Mouse (Mus musculus) gastrocnemius, adult 2 months (tissue): ENCODE results near the gene Ddrgk1. TPM values are rescaled to one million over a fixed set of nuclear protein-coding genes. Genes with fewer than 3 reads are reported as not detected.

Source experiments
- DNase-seq: peaks from one replicate; pipeline ENCODE4 v3.0.0; 2022
- H3K27ac ChIP-seq: fragments of 200-600 bp; 2 replicates; pipeline ENCODE4 v1.8.1; 2022; ENCODE audit warnings: mild to moderate bottlenecking
- H3K4me3 ChIP-seq: fragments of 200-600 bp; 2 replicates; pipeline ENCODE4 v1.8.1; 2022; ENCODE audit warnings: mild to moderate bottlenecking, moderate library complexity
- CTCF ChIP-seq: fragments of 200-600 bp; IDR thresholded peaks from 2 replicates; pipeline ENCODE4 v1.8.1; 2022; ENCODE audit warnings: antibody characterized with exemption, mild to moderate bottlenecking, moderate library complexity
- intact Hi-C: fragments of 180-260 bp; cut with DNase I; formaldehyde crosslinking; loops from one replicate; pipeline ENCODE4 v1.15.1; 2025
- total RNA-seq, 2 experiments: library from RNA; stranded (reverse); gene quantifications; 2 replicates each; pipeline ENCODE4 v1.2.3; 2021

Gene Ddrgk1
- total RNA-seq, 2 experiments from 2014 or later = 104 to 127 TPM

DNA sequence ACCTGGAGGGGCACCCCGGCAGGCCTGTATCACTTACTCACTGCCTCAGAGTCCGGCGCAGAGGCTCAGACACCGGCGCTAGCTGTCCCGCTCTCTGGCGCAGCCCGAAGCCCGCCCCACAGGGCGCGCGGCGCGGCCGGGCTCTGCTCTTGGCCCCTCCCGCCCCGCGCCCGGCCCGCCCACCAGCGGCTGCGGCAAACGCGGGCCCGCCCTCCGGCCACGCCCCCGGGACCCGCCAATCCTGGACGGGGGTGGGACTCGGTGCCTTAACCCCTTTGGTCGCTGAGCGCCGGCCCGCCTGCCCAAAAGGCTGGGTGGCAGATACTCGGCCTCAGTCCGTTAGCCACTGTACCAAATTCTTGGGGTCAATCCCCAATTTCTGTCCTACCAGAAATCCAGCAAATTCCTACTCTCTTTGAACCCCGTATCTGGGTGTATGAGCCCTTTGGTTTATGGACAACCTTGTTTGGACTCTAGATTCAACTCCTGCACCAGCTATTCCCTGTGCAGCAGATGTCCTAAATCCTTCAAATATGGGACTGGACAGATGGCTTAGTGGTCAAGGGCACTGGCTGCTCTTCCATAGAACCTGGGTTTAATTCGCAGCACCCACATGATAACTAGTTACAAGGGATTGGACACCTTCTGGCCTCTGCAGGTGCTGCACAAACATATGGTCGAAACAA lies 21.6 kb downstream of the Ddrgk1 start, which contains the start of gene Lzts3:
Gene Lzts3 (minus strand): TSS at position 120 of the 686 bp plus-strand sequence.
- peak within 1 kb of the TSS; percentile 88 for H3K4me3 ChIP-seq
- H3K27ac ChIP-seq = peak within 1 kb of the TSS; percentile 86
- DNase-seq = peak; percentile 98
- intact Hi-C loops = no loop called here
- TF ChIP-seq CTCF = no peak

DNA sequence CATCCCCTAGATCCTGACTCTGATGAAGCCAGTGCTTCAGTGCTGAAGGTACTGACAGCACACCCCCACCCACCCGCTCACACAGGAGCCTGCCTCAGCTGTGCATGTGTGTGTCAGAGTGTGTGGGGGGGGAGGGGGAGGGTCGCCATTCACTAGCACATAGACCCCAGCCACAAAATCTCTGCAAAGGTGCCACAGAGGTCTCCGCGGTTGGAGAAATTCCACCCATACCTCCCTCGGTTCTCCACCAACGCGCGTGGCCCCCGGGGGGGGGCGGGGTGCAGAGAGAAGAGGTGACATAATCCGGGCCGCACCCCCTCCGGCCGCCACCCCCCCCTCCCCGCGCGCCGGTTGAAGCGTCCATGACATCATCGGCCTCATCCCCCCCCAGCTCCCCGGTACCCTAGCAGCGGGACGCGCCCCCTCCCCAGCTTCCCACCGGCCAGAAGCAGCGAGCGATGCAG lies 22.2 kb downstream of the Ddrgk1 start:
- no peak for TF ChIP-seq CTCF
- peak overlapping the region; percentile 86 for H3K27ac ChIP-seq
- no peak for DNase-seq
- intact Hi-C loops = no loop called here
- peak overlapping the region; percentile 88 for H3K4me3 ChIP-seq

DNA sequence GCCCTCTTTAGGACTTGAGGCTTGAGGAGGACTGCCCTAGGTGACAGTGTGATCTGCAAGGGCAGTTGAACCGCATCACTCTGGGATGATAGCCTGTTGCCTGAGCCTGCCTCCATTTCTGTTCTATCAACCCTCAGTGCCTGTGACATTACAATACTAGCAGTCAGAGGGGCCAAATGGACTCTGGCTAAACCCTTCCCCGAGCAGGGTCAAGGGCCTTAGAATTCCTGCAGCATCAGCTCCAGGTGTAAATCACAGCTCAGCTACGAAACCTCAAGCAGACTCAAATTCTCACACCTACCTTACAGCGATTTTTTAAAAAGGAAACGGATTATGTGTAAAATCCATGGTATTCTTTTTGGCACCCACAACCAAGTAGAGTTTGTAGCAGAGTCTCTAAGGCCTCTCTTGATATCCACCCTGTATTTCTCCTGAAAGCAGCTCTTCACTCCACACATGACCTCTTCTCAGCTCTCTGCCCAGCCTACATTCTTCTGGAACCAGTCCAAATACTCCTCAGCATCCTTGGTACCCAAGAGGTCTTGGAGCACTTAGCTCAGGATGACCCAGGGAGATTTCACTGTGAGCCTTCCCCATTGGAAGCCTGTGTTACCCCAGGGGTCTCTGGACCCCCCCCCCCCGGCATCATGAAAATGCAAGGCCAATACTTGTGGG lies 23.0 kb downstream of the Ddrgk1 start:
- no peak for DNase-seq
- intact Hi-C loops = no loop called here
- no peak for TF ChIP-seq CTCF
- Histone ChIP-seq H3K4me3 (peak overlapping the region; percentile 88), H3K27ac (0 out of 2 replicates have a peak overlapping the region, but pooled peaks have one; percentile 86)

DNA sequence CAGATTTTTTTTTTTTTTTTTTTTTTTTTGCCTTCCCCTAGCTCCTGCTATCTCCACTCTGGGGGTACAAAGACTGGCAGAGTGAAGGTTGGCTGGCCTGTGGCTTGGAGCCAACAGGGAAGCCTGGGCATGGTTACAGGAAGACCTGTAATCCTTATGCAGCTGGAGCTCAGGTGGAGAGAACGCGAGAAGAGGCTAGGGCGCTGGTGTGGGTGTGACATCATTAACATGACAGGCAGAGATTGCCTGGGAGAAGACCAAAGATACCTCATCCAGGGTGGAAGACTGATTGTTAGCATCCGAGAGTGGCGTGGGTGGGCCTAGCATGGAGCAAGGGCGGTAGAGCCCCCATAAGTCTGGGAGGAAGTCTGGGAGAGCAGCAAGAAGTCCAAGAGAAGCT lies 25.2 kb downstream of the Ddrgk1 start:
- intact Hi-C loops = no loop called here
- TF ChIP-seq CTCF = no peak

DNA sequence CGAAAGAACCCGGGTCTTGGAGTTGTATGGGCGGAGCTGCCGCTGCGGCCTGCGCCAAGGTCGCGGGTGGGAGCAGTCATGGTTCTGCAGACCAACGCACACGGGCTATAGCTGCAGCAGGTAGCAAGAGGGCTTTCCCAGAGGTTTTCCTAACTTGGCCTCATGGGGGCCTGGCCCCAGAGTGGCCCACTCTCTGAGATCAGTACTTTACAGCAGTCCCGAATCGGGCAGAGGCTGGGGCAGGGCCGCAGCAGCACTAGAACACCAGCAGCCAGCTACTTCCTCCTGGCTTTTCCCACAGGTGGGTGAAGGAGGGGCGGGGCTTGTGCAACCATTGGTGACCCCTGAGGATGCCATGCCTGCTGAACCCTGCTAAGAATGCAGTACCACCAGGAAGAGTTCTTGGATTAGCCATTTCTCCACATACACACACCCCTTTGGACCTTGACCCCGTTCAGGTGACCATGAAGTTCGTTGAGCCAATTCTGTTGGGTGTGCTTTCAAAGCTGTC lies 26.3 kb downstream of the Ddrgk1 start:
- no peak overlapping the region for H3K4me3 ChIP-seq
- intact Hi-C loops = no loop called here
- H3K27ac ChIP-seq = no peak overlapping the region
- no peak for DNase-seq
- TF ChIP-seq CTCF = no peak

More for the DNA sequence above, 25.2 kb downstream of the Ddrgk1 start:
- Histone ChIP-seq H3K4me3 (no peak overlapping the region), H3K27ac (no peak overlapping the region)
- no peak for DNase-seq

DNA sequence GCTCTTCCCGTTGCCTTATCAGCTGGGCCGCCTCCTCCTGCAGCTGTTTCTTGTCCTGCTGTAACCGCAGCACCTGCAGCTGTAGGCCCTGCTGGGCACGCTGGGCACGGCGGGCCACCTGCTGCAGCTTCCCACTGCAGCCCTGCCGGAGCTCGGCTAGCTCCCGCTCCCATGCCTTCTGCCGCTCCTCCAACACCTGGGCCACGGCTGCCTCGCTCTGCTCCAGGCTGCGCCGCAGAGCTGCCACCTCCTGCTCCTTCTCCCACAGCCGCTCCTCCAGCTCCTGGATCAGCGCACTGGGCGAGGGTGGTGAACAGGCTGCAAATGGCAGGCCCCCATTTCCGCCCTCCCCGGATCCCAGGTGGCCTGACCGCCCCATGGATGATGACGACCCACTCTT lies 28.6 kb downstream of the Ddrgk1 start:
- Histone ChIP-seq H3K4me3 (no peak overlapping the region), H3K27ac (no peak overlapping the region)
- DNase-seq = no peak
- intact Hi-C loops = no loop called here
- no peak for TF ChIP-seq CTCF

DNA sequence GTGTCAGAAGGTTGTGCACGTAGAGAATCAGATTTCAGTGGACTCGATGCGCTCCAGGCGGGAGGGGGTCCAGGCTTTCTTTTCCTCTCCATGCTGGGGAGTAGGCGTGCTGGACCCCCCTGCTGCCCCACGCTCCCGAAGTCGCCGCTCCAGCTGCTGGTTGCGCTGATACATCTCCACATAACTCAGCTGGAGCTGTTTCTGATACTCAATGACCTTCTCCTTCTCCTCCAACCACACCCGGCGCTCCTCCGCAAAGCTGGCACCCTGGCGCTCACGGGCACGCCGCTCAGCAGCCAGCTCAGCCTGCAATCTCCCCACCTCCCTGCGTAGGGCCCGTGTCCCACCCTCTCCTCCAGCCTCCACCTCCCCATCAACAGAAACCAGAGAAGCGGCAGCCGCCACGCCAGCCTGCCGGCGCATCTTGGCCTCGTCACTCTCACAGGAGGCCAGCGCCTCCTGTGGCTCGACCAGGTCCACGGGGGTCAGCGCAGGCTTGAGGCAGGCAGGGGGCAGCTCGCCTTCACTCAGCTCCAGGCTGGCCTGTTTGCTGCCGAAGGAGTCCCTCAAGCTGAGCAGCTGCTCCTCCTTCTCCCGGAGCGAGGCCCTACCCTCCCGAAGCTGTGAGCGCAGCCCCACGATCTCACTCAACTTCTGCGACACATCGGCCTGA lies 29.6 kb downstream of the Ddrgk1 start:
- Histone ChIP-seq H3K27ac (no peak overlapping the region), H3K4me3 (peak overlapping the region; percentile 64)
- DNase-seq = peak; percentile 41
- peak; percentile 16; the same call in 1 of the 2 replicates for TF ChIP-seq CTCF
- intact Hi-C loops = no loop called here

DNA sequence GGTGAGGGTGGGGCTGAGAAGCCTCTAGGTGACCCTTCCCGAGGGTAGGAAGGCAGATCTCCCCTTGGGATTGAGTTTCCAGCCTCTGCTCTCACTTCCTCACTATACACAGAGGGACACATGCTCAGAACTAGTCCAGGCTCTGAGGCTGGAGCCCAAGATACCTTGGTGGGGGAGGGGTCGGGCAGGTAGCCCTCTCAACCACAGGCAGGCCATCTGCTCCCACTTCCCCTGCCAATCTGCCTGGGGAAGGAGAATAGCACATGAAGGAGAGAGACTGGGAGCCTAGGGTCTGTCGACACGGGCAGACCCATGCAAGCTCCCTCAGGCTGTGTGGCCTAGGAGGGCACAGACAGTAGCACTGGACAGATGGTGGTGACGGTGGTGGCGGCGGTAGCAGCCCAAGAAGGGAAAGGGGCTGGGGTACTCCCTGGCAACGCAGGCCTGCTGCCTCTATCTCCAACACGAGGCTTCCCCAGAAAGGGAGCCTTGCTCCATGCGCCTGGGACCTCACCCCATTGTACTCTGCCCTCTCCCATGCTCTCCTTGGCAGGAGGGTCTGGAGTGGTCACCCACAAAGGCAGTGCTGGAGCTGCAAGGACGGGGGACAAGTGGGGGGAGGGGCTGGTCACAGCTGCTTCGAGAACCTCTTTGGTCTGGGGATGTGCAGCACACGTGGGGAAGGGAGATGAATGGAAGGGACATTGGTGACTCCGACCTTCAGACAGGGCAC lies 30.3 kb downstream of the Ddrgk1 start:
- intact Hi-C loops = no loop called here
- TF ChIP-seq CTCF = no peak
- no peak for DNase-seq
- no peak overlapping the region for H3K27ac ChIP-seq
- peak overlapping the region; percentile 64 for H3K4me3 ChIP-seq

DNA sequence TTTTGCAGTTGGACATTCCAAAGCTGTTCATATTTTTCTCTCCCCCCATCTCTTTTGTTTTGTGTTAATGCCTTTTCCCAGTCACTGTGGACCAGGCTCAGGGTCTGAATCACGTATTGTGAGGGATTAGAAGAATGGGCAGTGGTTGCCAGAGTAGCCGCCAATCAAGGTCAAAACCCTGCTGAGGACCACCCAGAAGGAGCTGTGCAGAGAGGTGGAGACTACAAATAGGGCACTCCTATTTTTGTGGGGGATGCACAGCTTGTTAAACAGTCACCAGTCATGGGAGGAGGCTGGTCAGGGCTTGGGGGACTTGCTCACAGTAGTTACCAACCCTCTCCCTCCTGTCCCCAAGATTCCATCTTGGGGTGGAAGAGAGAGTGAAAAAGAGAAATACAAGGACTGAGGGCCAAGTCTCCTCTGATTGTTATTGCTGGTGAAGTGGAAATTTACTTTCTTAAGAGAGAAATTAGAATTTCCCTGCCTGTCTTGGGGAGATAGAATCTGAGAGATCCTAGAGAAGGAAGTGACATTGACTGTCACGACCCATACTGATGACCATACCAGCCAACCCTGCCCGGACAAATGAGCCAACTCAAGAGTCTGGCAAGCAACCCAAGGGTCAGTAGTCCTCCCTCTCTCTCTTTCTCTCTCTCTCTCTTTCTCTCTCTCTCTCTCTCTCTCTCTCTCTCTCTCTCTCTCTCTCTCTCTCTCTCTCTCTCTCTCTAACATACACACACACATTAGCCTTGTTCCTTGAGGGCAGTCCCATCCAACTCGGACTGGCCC lies 31.4 kb downstream of the Ddrgk1 start:
- no peak for TF ChIP-seq CTCF
- intact Hi-C loops = no loop called here

DNA sequence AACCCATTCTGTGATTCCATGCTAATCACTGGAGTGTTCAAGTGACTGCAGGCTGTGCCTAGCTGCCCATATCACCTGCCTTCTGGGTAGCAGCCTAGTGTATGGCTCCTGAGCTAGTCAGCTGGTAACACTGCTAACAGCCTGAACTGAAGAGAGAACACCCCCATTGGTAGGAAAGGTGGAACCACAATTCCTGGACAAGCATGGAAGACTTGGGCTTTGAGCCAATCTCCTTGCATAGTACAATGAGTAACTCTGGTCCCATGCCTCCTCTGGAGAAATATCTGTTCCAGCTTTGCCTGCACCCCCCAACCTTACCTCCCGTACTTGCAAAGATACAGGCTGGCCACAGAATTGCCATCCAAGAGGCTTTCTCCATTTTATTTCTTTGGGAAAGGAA lies 32.0 kb downstream of the Ddrgk1 start:
- TF ChIP-seq CTCF = no peak
- DNase-seq = no peak
- intact Hi-C loops = no loop called here
- Histone ChIP-seq H3K4me3 (no peak overlapping the region), H3K27ac (no peak overlapping the region)

More for the DNA sequence above, 31.4 kb downstream of the Ddrgk1 start:
- Histone ChIP-seq H3K4me3 (no peak overlapping the region), H3K27ac (no peak overlapping the region)
- DNase-seq = no peak

DNA sequence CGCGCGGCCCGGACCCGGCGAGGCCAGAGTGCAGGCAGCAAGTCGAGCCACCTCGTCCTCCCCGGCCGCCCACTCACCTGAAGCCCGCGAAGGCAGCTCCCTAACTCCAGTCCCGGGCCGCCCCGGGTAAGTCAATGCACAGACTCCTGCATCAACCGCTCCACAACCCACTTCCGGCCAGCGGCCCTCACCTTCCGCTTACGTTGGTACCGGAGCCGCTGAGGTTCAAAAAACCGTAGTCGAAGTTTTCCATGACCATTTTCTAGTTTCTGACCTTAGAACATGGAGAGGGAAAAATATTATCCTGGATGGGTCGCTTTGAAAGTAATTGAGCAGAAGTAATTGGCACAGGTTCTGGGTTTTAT lies 34.6 kb downstream of the Ddrgk1 start, which contains the start of the genes Fastkd5 and Ubox5:
Gene Fastkd5 (minus strand): TSS at position 189 of the 365 bp plus-strand sequence.
Gene Ubox5 (minus strand): TSS at position 200 of the 365 bp plus-strand sequence.
- Histone ChIP-seq H3K4me3 (peak within 1 kb of the TSS; percentile 97), H3K27ac (peak within 1 kb of the TSS; percentile 88)
- DNase-seq = peak; percentile 92
- intact Hi-C loops = no loop called here
- TF ChIP-seq CTCF = no peak
